Mouse (Mus musculus) midbrain, postnatal 0 days (tissue): ENCODE measurements around the gene Fbxo22. TPM values are rescaled to one million over a fixed set of nuclear protein-coding genes. Genes with fewer than 3 reads are reported as not detected.

Experiments used
- ATAC-seq: fragments of 200-750 bp; cut with Nextera tagmentation; 2 replicates; pipeline ENCODE4 v1.8.0; 2017; ENCODE audit warnings: moderate number of reproducible peaks, mild to moderate bottlenecking, moderate TSS enrichment, moderate library complexity; ENCODE audit not compliant: low FRiP score
- DNase-seq: peaks from one replicate; pipeline ENCODE4 v3.0.0-alpha.2; 2015; ENCODE audit warnings: low spot score
- H3K27ac ChIP-seq: fragments of 300-500 bp; sonication (generic); 2 replicates; pipeline ENCODE4 v1.5.1; 2014; ENCODE audit warnings: low read depth, mild to moderate bottlenecking, low read length, mixed read lengths
- H3K27me3 ChIP-seq: fragments of 300-500 bp; sonication (generic); 2 replicates; pipeline ENCODE4 v1.6.1; 2014; ENCODE audit warnings: low read length, control low read depth, mixed read lengths; ENCODE audit not compliant: insufficient read depth
- H3K36me3 ChIP-seq: fragments of 300-500 bp; sonication (generic); 2 replicates; pipeline ENCODE4 v1.6.1; 2014; ENCODE audit warnings: low read length, control low read depth, mixed read lengths; ENCODE audit not compliant: insufficient read depth
- H3K4me1 ChIP-seq: fragments of 300-500 bp; sonication (generic); 2 replicates; pipeline ENCODE4 v1.6.1; 2014; ENCODE audit warnings: mild to moderate bottlenecking, control low read depth, antibody characterized with exemption, low read length, mixed read lengths; ENCODE audit not compliant: insufficient read depth
- H3K4me2 ChIP-seq: fragments of 300-500 bp; sonication (generic); 2 replicates; pipeline ENCODE4 v1.6.1; 2014; ENCODE audit warnings: low read depth, mild to moderate bottlenecking, low read length, mixed read lengths; ENCODE audit not compliant: poor library complexity, severe bottlenecking
- H3K4me3 ChIP-seq: fragments of 300-500 bp; sonication (generic); 2 replicates; pipeline ENCODE4 v1.5.1; 2014; ENCODE audit warnings: low read depth, mild to moderate bottlenecking, low read length, moderate library complexity
- H3K9ac ChIP-seq: fragments of 300-500 bp; sonication (generic); replicated peaks from 2 replicates; pipeline ENCODE4 v1.6.1; 2014; ENCODE audit warnings: mild to moderate bottlenecking, low read length, moderate library complexity, mixed read lengths; ENCODE audit not compliant: poor library complexity, severe bottlenecking
- H3K9me3 ChIP-seq: fragments of 300-500 bp; sonication (generic); 2 replicates; pipeline ENCODE4 v1.6.1; 2016; ENCODE audit warnings: low read length, control low read depth
- CTCF ChIP-seq: IDR thresholded peaks from 2 replicates; pipeline ENCODE4 v1.5.1; 2016; ENCODE audit warnings: antibody characterized with exemption, mild to moderate bottlenecking
- WGBS: fragments of 180-500 bp; shearing (Covaris S2); extraction: QIAGEN DNeasy Blood & Tissue Kit; methylation state at CpG from one replicate; pipeline ENCODE4 v1.1.7; 2014; 5-methylcytosine and 5-hydroxymethylcytosine counted together
- polyA plus RNA-seq: library from polyadenylated mRNA; unstranded; fragments of >200 nt; fragmentation: Nextera tagmentation; extraction: Ambion mirVana; gene quantifications from 2 replicates; pipeline ENCODE4 v1.2.1, GENCODE M21; 2015
- total RNA-seq: library from RNA; depleted of rRNA; stranded (reverse); fragments of >200 nt; gene quantifications from 2 replicates; pipeline ENCODE4 v1.2.3, GENCODE M21; 2014; rRNA removed

Fbxo22 gene
- total and polyA plus RNA-seq, 2 experiments from 2014 or later: 57.1 to 75.3 TPM

DNA sequence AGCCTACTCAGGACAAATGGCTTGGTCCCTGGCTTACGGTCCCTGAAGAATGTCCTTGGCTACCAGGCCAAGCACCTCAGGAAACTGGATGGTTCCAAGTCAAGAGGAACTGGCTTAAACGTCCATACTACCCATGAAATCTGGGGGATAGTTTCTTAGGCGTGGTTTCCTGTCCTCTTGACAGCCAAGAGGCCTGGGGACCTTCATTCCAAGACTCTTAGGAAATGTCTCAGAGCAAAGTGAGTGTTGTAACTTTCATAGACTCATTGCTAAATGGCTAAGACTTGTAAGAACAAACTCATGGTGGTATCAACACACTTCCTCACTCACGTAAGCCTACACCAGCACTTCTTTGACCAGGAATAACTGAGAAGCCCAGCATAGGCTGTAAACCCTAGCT lies 46.9 kb downstream of the Fbxo22 start:
- H3K4me2 ChIP-seq: no peak overlapping the region
- no peak for TF ChIP-seq CTCF
- H3K27ac ChIP-seq: no peak overlapping the region
- no peaks in the 10 kb centered on the region for H3K4me1 ChIP-seq
- no peak overlapping the region for H3K9ac ChIP-seq
- no peaks in the 10 kb centered on the region for H3K9me3 ChIP-seq
- DNase-seq: no peak
- no peaks in the 10 kb centered on the region for H3K27me3 ChIP-seq
- WGBS: 72% methylated on average over 4 of the region's 4 CpGs
- no peak overlapping the region for H3K4me3 ChIP-seq
- ATAC-seq: no peak
- no peaks in the 10 kb centered on the region for H3K36me3 ChIP-seq

DNA sequence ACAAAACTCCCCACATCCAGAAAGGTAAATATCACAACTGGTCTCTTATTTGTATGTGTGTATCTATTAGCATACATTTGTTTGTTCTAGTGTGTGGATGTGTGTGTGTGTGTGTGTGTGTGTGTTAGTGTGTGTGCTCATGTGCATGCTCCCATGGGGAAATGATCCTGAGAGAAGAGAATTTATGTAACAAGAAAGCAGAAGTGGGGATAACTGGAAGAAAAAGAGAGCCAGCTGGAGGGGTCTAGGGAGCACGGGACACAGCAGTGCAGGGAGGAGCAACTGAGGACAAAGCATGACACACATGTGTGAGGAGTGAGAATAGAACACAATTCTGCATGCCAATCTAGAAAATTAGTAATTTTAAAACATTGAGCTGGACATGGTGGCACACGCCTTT lies 48.4 kb downstream of the Fbxo22 start:
- no peaks in the 10 kb centered on the region for H3K9me3 ChIP-seq
- H3K27me3 ChIP-seq: no peaks in the 10 kb centered on the region
- H3K4me3 ChIP-seq: no peak overlapping the region
- no peak overlapping the region for H3K4me2 ChIP-seq
- TF ChIP-seq CTCF: no peak
- no peak overlapping the region for H3K9ac ChIP-seq
- DNase-seq (no peak), ATAC-seq (no peak)
- no peaks in the 10 kb centered on the region for H3K36me3 ChIP-seq
- H3K27ac ChIP-seq: no peak overlapping the region
- WGBS: 85% methylated on average over 2 of the region's 2 CpGs
- no peaks in the 10 kb centered on the region for H3K4me1 ChIP-seq

DNA sequence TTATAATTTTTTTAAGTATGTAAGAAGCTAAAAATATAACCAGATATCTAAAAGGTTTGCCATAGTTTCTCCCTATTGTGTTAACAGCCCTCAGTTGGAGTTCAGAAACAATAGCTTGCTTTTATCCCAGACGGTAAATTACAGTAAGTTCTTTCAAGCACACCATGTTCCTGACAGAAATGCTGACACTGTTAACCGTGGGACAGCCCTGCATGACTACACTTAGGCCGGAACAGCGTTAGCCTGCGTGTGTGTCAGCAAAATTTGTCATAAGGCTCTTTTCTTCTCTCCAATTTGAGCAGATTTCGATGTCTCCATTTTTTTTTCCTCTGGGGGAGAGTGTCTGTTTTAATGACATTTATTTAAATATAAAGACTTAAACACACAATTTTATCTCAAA lies 51.0 kb downstream of the Fbxo22 start:
- TF ChIP-seq CTCF: no peak
- H3K27ac ChIP-seq: no peak overlapping the region
- H3K4me3 ChIP-seq: no peak overlapping the region
- H3K9ac ChIP-seq: no peak overlapping the region
- no peaks in the 10 kb centered on the region for H3K4me1 ChIP-seq
- no peak for ATAC-seq
- DNase-seq: no peak
- no peaks in the 10 kb centered on the region for H3K36me3 ChIP-seq
- no peak overlapping the region for H3K4me2 ChIP-seq
- WGBS: 71% methylated on average over 6 of the region's 6 CpGs
- H3K27me3 ChIP-seq: no peaks in the 10 kb centered on the region
- H3K9me3 ChIP-seq: no peaks in the 10 kb centered on the region

DNA sequence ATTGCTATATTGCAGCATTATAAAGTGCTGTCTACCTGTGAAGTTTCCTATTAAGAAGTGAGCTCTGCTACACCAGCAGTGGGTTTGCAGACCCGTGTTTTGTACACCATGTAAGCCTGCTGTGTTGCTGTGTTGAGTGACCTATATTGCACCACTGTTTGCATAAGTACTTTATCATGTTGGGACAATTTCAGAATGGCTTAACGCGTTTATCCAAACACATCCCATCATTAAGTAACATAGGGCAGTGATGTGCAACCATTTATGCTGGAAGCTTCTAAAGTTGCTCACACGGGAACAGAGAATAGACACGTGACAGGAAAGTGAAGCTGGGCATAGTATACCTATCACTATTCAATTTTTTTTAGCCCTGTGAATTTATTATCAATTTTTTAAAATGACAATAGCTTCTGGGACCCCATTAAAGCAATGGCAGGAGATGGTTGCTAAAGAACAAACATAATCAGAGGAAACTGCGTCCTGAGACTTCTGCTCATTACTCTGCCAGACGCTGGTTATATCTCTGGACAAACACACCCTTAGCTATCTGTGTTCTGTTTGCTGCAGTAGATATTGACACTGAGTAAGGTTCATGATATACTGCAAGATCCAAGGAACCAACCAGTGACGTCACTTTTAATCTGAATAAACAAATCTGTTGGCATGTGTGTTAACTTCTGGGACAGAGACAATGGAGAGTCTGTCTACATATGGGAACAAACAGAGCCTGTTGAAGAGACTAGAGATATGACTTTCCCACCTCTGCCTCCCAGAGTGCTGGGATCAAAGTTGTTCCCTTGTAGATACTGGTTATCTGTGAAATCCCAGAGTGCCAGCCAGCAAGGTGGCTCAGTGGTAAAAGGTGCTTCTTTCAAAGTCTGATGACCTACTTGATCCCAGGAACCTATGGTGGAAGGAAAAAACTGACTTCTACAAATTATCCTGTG lies 55.9 kb downstream of the Fbxo22 start:
- H3K9me3 ChIP-seq: no peaks in the 10 kb centered on the region
- H3K4me3 ChIP-seq: no peak overlapping the region
- H3K36me3 ChIP-seq: no peaks in the 10 kb centered on the region
- no peak for ATAC-seq
- no peak for DNase-seq
- no peak for TF ChIP-seq CTCF
- no peaks in the 10 kb centered on the region for H3K4me1 ChIP-seq
- no peak overlapping the region for H3K27ac ChIP-seq
- no peaks in the 10 kb centered on the region for H3K27me3 ChIP-seq
- H3K9ac ChIP-seq: no peak overlapping the region
- no peak overlapping the region for H3K4me2 ChIP-seq
- 79% methylated on average over 8 of the region's 8 CpGs for WGBS

- Histone ChIP-seq H3K27me3 (no peaks in the 10 kb centered on the region), H3K9ac (no peak overlapping the region), H3K4me1 (peaks cover 4% of the 10 kb centered on the region; the same call in 1 of the 2 replicates), H3K4me2 (no peak overlapping the region), H3K27ac (no peak overlapping the region), H3K9me3 (no peaks in the 10 kb centered on the region), H3K36me3 (no peaks in the 10 kb centered on the region), H3K4me3 (no peak overlapping the region)
- 67% methylated on average over 5 of the region's 5 CpGs for WGBS
- ATAC-seq (no peak), DNase-seq (no peak)
- TF ChIP-seq CTCF: no peak
Observed at GRCm38 (mm10) chr9:55271960-55272560, 63.3 kb downstream of the Fbxo22 start.

GRCm38 (mm10) chr9:55273906-55274305 lies 65.2 kb downstream of the Fbxo22 start:
- Histone ChIP-seq H3K36me3 (no peaks in the 10 kb centered on the region), H3K9ac (no peak overlapping the region), H3K4me1 (peaks cover 4% of the 10 kb centered on the region; the same call in 1 of the 2 replicates), H3K9me3 (no peaks in the 10 kb centered on the region), H3K27ac (no peak overlapping the region), H3K4me2 (no peak overlapping the region), H3K27me3 (no peaks in the 10 kb centered on the region), H3K4me3 (no peak overlapping the region)
- DNase-seq (no peak), ATAC-seq (no peak)
- TF ChIP-seq CTCF: no peak
- WGBS: 44% methylated on average over 4 of the region's 4 CpGs

Other genes starting within 250 kb of the Fbxo22 start
- 3.1 and 3.8 TPM in 2 replicates for gene Chrna5, start 228.0 kb upstream of the Fbxo22 start, total RNA-seq
- gene Chrna5, start 228.0 kb upstream of the Fbxo22 start, polyA plus RNA-seq: 1.8 and 2.1 TPM in 2 replicates
- gene Chrna3, start 182.4 kb upstream of the Fbxo22 start, total RNA-seq: 9.6 and 12.1 TPM in 2 replicates
- gene Chrna3, start 182.4 kb upstream of the Fbxo22 start, polyA plus RNA-seq: 15.8 and 16.5 TPM in 2 replicates
- gene Chrnb4, start 160.1 kb upstream of the Fbxo22 start, total RNA-seq: 2.0 and 5.0 TPM in 2 replicates
- 2.4 and 2.5 TPM in 2 replicates for gene Chrnb4, start 160.1 kb upstream of the Fbxo22 start, polyA plus RNA-seq
- gene Ube2q2, start 60.1 kb upstream of the Fbxo22 start, total RNA-seq: 28.1 and 36.3 TPM in 2 replicates
- 33.5 and 34.5 TPM in 2 replicates for gene Ube2q2, start 60.1 kb upstream of the Fbxo22 start, polyA plus RNA-seq
- gene Nrg4, start 117.9 kb downstream of the Fbxo22 start, total RNA-seq: 0.94 TPM in 1 of 2 replicates, not detected in the other
- 1.3 and 1.8 TPM in 2 replicates for gene Nrg4, start 117.9 kb downstream of the Fbxo22 start, polyA plus RNA-seq
- gene Tmem266, start 118.0 kb downstream of the Fbxo22 start, total RNA-seq: 12.5 and 13.0 TPM in 2 replicates
- 7.3 and 7.7 TPM in 2 replicates for gene Tmem266, start 118.0 kb downstream of the Fbxo22 start, polyA plus RNA-seq